Mouse (Mus musculus) gastrocnemius, adult 2 months (tissue): Measurements from ENCODE around the gene Dtx3l. TPM values are rescaled to one million over a fixed set of nuclear protein-coding genes. Genes with fewer than 3 reads are reported as not detected.
A peak's percentile ranks its signal among the peaks of the same experiment; 100 is the strongest.
"Not testable (repeated sequence)": the region's sequence is repeated elsewhere in the genome, so short reads cannot be mapped to it uniquely, and the experiment has no call there.

ENCODE experiments used
- DNase-seq: peaks from one replicate; pipeline ENCODE4 v3.0.0; 2022
- H3K27ac ChIP-seq: fragments of 200-600 bp; 2 replicates; pipeline ENCODE4 v1.8.1; 2022; ENCODE audit warnings: mild to moderate bottlenecking
- H3K4me3 ChIP-seq: fragments of 200-600 bp; 2 replicates; pipeline ENCODE4 v1.8.1; 2022; ENCODE audit warnings: mild to moderate bottlenecking, moderate library complexity
- CTCF ChIP-seq: fragments of 200-600 bp; IDR thresholded peaks from 2 replicates; pipeline ENCODE4 v1.8.1; 2022; ENCODE audit warnings: antibody characterized with exemption, mild to moderate bottlenecking, moderate library complexity
- intact Hi-C: fragments of 180-260 bp; cut with DNase I; formaldehyde crosslinking; loops from one replicate; pipeline ENCODE4 v1.15.1; 2025
- total RNA-seq, 2 experiments: library from RNA; stranded (reverse); gene quantifications; 2 replicates each; pipeline ENCODE4 v1.2.3; 2021

Gene Dtx3l
- total RNA-seq, 2 experiments from 2014 or later: 3.3 to 4.5 TPM

DNA sequence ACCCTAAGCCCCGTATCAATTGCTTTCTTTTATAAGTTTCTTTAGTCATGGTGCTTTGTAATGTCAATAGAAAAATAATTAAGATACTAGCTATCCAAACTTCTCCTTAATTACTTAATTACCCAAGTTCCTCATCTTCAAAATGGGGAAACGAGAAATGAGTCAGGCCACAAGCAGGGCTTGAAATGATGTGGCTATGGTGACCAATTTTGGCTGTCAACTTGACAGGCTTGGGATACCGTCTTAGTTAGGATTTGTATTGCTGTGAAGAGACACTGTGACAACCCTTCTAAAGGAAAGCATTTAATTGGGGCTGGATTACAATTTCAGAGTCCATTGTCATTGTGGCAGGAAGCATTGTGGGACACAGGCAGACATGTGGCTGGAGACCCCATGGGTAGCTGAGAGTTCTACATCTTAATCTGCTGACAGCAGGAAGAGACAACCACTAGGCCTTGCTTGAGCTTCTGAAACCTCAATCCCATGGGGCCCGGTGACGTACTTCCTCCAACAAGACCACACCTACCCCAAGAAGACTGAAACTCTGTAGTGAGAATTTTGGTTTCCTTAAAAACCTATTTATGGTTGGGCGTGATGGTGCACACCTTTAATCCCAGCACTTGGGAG lies 35.8 kb downstream of the Dtx3l start:
- TF ChIP-seq CTCF: no peak
- intact Hi-C loops: no loop called here

DNA sequence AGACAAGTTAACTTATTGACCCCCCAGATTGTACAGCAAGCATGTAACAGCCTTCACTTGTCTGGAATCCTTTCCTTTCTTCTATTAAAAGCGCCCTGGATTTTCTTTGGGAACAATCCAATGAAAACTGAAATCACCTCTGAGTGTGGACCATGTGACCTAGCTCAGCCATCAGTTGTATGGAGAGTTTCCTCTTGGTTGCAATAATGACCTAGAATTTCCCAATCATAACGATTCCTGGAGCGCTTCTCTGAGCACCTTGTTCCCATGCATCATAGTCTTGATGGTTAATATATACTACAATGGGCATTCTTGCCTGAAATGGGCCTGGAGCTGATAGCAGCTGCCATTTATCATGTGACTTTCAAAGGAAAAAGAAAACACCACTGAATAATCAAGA lies 38.4 kb downstream of the Dtx3l start:
- intact Hi-C loops: no loop called here
- TF ChIP-seq CTCF: no peak
- Histone ChIP-seq H3K27ac (no peak overlapping the region), H3K4me3 (no peak overlapping the region)
- DNase-seq: no peak

More for the DNA sequence above, 35.8 kb downstream of the Dtx3l start:
- no peak for DNase-seq
- no peak overlapping the region for H3K4me3 ChIP-seq
- peak overlapping the region; percentile 31; the same call in 1 of the 2 replicates for H3K27ac ChIP-seq

DNA sequence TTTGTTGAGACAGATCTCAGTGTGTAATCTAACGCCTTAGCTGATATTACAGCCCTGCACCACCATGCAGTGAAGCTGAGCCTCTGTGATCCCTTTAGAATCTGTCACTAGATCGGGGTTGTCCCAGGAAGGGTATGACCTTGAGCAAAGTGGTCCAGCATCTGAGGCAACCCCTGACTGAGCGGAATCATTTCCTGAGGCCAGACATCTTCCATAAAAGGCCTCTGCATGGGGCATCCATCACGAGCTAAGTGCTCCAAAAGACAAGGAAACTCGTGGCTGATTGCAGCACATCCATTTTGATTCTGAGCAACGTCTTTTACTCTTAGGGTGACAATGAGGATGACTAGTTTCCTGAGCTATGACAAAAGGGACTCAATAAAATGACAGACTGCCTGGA lies 44.0 kb downstream of the Dtx3l start:
- Histone ChIP-seq H3K27ac (no peak overlapping the region), H3K4me3 (no peak overlapping the region)
- intact Hi-C loops: no loop called here
- TF ChIP-seq CTCF: no peak
- no peak for DNase-seq

DNA sequence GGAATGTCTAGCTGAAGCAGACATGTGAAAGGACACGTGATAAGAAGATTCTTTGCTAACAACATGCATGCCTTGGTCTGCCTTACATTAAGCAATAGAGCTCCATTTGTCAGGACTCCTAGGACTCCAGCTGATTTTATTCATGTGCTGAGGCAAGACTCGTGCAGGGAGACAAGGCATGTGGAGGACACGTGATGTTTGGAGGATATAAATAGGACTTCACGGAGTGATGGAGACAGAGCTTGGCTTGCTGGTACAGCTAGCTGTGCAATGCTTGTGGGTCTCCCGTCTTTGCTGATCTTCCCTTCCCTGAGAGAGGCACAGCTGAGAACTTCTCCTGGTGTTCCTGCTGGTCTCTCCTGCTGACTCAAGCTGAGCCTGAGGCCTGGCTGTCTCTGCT lies 47.3 kb downstream of the Dtx3l start:
- H3K4me3 ChIP-seq, intact Hi-C loops, DNase-seq, H3K27ac ChIP-seq: not testable (repeated sequence)

DNA sequence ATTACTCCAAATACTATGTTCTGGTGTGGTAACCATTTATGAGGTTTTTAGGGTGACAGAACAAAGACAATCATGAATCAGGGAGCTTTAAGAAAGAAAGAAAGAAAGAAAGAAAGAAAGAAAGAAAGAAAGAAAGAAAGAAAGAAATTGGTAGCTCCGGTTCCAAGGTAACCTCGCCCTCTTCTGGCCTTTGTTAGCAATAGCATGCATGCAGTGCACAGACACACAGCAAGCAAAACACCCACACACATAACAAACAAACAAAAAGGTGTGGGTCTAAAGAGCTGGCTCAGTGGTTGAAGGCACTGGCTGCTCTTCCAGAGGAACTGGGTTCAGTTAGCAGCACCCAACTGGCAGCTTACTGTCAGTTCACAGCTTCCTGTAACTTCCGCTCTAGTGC lies 48.3 kb downstream of the Dtx3l start:
- peak; percentile 40 for TF ChIP-seq CTCF
- no peak for DNase-seq
- no peak overlapping the region for H3K27ac ChIP-seq
- intact Hi-C loops: no loop called here
- no peak overlapping the region for H3K4me3 ChIP-seq

DNA sequence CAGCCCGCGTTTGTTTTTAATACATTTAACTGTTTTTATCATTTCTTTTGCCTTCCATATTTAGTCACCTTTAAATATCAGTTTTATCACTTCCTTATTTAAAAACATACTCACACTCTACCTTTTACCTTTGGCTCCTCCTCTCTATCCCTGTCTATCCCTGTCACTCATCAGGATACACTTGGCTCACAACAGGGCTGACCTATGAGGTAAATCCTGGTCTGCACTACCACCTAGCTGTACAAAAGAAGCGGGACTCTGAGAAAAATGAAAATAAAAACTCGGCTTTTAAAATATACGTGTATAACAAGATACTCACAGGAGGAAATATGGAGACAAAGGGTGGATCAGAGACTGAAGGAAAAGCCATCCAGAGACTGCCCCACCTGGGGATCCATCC lies 50.0 kb downstream of the Dtx3l start:
- no peak for DNase-seq
- intact Hi-C loops: no loop called here
- TF ChIP-seq CTCF: no peak
- H3K27ac ChIP-seq: no peak overlapping the region
- H3K4me3 ChIP-seq: no peak overlapping the region

DNA sequence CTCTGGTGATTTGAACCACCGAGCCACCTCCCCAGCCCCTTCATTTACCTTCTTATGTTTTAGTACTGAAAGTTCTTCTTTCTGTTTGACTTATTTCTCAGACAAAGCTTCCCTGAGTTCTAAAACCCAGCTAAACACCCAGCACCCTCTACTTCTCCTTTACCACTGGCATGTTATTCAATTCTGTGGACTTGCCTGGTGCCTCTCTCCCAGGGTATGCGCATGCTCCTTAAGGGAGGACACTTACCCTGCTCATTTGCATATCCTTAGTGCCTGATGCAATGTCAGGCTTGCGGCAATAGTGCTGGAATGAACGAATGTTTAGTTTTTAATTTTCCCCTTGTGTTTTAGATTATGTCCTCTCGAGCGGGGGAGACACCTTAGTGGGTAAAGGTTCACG lies 50.8 kb downstream of the Dtx3l start:
- intact Hi-C loops: no loop called here
- no peak for DNase-seq
- H3K4me3 ChIP-seq: no peak overlapping the region
- no peak for TF ChIP-seq CTCF
- no peak overlapping the region for H3K27ac ChIP-seq

Other genes starting within 250 kb of the Dtx3l start
- 10 to 100 TPM; 53.7 to 70.8 TPM for gene Dirc2, start 169.8 kb downstream of the Dtx3l start, total RNA-seq
- 1 to 10 TPM; 3.1 to 3.3 TPM for gene Hspbap1, start 168.8 kb downstream of the Dtx3l start, total RNA-seq
- gene Parp14, start 67.6 kb downstream of the Dtx3l start, total RNA-seq: 1 to 10 TPM; 2.9 to 4.4 TPM
- 1 to 10 TPM; 3.7 to 4.9 TPM for gene Parp9, start 681 bp downstream of the Dtx3l start, total RNA-seq
- gene Kpna1, start 39.6 kb upstream of the Dtx3l start, total RNA-seq: 100 to 1,000 TPM; 176 to 180 TPM
- 1 to 10 TPM; 1.3 to 1.9 TPM for gene Wdr5b, start 102.0 kb upstream of the Dtx3l start, total RNA-seq
- 100 to 1,000 TPM; 112 to 147 TPM for gene Fam162a, start 132.4 kb upstream of the Dtx3l start, total RNA-seq
- gene Ccdc58, start 132.5 kb upstream of the Dtx3l start, total RNA-seq: 10 to 100 TPM; 19.6 to 31.6 TPM
- gene Csta1, start 192.1 kb upstream of the Dtx3l start, total RNA-seq: not detected
- gene Stfa2l1, start 217.7 kb upstream of the Dtx3l start, total RNA-seq: not detected
- gene Gm5483, start 245.1 kb upstream of the Dtx3l start, total RNA-seq: not detected